In the genomic region with DNA sequence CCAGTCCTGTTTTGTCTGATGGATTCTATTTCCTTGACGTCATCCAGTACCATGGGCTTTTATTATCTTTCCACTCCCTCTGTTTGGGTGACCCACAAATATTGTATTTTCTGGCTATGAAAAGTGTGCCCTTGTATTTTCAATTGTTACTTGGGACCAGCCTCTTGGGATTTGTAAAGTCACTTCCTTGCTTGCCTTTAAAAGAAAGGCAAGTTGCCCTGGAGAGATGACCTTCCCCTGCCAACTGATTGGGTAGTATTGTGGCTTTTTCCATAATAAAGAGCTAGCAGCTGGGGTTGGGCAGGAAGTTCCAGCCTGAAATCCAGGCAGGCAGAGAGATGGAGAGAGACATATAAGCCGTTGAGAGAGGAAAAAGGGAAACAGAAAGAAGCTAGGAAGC, we compare ENCODE assay signal across 10 mouse cellular contexts.
"Had no signal": no experiment of that assay in that cellular context is flagged by ENCODE, and none has a peak within 500 bp of the region (broad histone marks: within the 10 kb centered on the region; RNA-seq: fewer than 3 reads in every experiment).

No protein-coding gene starts in this region.

- H3K27ac ChIP-seq: limb, embryonic 13.5 days; liver, embryonic 14.5 days; midbrain, embryonic 13.5 days; neural tube, embryonic 12.5 days; stomach, postnatal 0 days had no signal

- H3K4me3 ChIP-seq: limb, embryonic 13.5 days; midbrain, embryonic 13.5 days; myocyte; neural tube, embryonic 12.5 days had no signal

- H3K27me3 ChIP-seq: limb, embryonic 13.5 days; midbrain, embryonic 13.5 days; neural tube, embryonic 12.5 days had no signal

- DNase-seq: left cerebral cortex, postnatal 4 days; lung, adult 18-20 months; lung, postnatal 36 days; thymus, postnatal 4 days had no signal

- H3K9ac ChIP-seq: limb, embryonic 13.5 days; liver, embryonic 14.5 days; midbrain, embryonic 13.5 days; neural tube, embryonic 12.5 days had no signal

- ATAC-seq: midbrain, embryonic 13.5 days had no signal

- H3K4me1 ChIP-seq: limb, embryonic 13.5 days; midbrain, embryonic 13.5 days; neural tube, embryonic 12.5 days had no signal

- H3K36me3 ChIP-seq: limb, embryonic 13.5 days; midbrain, embryonic 13.5 days; neural tube, embryonic 12.5 days had no signal
